Mouse (Mus musculus) CD8-positive naive resting alpha-beta T cell, adult 2 months (primary cell): ENCODE data around the gene Cpne8.
"Not testable (repeated sequence)": the region's sequence is repeated elsewhere in the genome, so short reads cannot be mapped to it uniquely, and the experiment has no call there.

Source experiments
- DNase-seq, 2 experiments: peaks; one replicate each; pipeline ENCODE4 v3.0.0; 2022; ENCODE audit warnings: low read depth in 2 of 2, low spot score in 2 of 2

Gene Cpne8

DNA sequence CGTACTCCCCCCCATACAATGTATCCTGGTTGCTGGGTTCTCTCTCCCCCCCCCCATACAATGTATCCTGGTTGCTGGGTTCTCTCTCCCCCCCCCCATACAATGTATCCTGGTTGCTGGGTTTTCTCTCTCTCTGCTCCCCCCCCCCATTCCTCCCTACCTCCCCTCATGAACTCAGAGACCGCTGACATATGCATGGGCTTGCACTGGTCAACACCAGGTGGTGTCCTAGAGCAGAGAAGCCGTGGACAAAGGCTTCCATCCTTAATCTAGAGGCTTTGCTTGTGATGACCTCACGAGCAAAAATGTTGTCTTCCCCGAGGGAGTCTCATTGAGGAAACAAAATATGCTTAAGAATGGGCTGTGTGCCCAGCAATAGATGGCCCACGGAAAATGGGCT lies 187.7 kb downstream of the Cpne8 start:
- DNase-seq: no peak

DNA sequence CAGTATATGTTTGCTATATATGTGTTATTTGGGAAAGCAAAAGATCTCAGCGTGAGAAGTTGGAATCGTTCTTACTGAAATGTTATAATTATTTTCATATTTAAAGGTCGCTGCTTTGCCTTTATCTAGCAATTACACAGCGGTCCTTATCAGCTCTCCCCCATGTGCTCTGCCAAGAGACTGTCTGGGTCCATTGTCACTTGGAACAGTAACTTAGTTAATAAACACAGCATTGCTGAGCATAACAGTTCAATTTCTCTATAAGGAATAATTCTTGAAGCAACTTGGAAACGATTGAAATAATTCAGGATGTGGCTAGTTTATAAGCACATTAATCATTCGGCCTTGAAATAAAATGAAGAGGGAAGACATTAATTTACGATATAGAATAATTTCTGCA lies 189.0 kb downstream of the Cpne8 start:
- DNase-seq: no peak

DNA sequence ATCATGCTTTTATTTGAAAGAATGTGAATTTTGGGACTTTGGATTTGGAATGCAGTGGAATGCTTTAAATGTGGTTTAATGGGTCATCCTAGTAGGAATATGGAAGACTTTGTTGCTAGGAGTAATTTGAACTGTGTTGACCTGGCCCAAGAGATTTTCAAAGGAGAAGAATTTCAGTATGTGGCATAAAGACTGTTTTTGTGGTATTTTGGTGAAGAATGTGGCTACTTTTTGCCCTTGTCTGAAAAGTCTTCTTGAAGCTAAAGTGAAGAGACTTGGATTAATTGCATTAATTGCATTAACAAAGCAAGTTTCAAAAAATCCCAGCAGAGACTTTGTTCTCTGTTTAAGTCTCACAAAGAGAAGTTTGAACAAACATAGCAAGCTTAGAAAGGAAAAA lies 208.7 kb downstream of the Cpne8 start:
- DNase-seq: not testable (repeated sequence)

GRCm38 (mm10) chr15:90463281-90463680 lies 216.0 kb downstream of the Cpne8 start:
- no peak for DNase-seq

DNA sequence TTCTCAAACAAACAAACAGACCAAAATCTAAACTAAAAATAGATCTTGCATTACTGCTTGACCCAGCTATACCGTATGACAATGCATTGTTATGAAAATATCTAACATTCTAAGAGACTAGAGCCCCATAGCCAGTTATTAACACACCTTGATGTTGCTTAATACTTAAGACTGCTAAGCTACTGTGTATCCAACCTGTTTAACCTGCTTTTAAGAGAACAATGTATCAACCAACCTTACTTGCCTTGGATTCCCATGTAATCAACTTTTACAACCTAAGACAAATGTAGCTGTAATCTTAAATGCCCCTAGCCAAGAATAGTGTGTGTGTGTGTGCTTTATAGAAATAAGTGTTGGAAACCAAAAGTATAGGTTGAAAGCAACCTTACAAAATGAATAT lies 233.2 kb downstream of the Cpne8 start:
- DNase-seq: no peak
